Mouse (Mus musculus) embryonic fibroblast, embryonic 13.5 days (primary cell): ENCODE data around the gene Isoc2b. TPM values are rescaled to one million over a fixed set of nuclear protein-coding genes. Genes with fewer than 3 reads are reported as not detected.

Experiments
- H3K27ac ChIP-seq: 2 replicates; pipeline ENCODE4 v1.5.1; 2012; ENCODE audit warnings: low read length, control low read depth, inconsistent platforms; ENCODE audit not compliant: insufficient read depth
- H3K4me1 ChIP-seq: 2 replicates; pipeline ENCODE4 v1.6.1; 2011; ENCODE audit warnings: low read length; ENCODE audit not compliant: control insufficient read depth, insufficient read depth
- H3K4me3 ChIP-seq: 2 replicates; pipeline ENCODE4 v1.5.1; 2011; ENCODE audit warnings: mild to moderate bottlenecking, control low read depth, low read length; ENCODE audit not compliant: insufficient read depth
- CTCF ChIP-seq: IDR thresholded peaks from 2 replicates; pipeline ENCODE4 v1.5.1; 2011; ENCODE audit warnings: mild to moderate bottlenecking, control low read depth, low read length, moderate library complexity, borderline replicate concordance; ENCODE audit not compliant: insufficient read depth
- POLR2A ChIP-seq: IDR thresholded peaks from 2 replicates; pipeline ENCODE4 v1.6.1; 2011; ENCODE audit warnings: low read depth, mild to moderate bottlenecking, control low read depth, low read length, moderate library complexity
- polyA plus RNA-seq: library from polyadenylated mRNA; stranded (reverse); fragments of >200 nt; gene quantifications from 2 replicates; pipeline ENCODE4 v1.2.4, GENCODE M21; 2011; ENCODE audit warnings: low read depth; ENCODE audit not compliant: missing spikeins, insufficient read length

The Isoc2b gene
- polyA plus RNA-seq, 1 experiment, result 13.3 TPM

GRCm38 (mm10) chr7:4856508-4856907 lies 13.6 kb downstream of the Isoc2b start:
- no peak overlapping the region for H3K27ac ChIP-seq
- H3K4me3 ChIP-seq, result no peak overlapping the region
- no peaks in the 10 kb centered on the region for H3K4me1 ChIP-seq
- TF ChIP-seq CTCF (no peak), POLR2A (no peak)

GRCm38 (mm10) chr7:4853613-4854012 lies 16.4 kb downstream of the Isoc2b start:
- Histone ChIP-seq H3K4me1 (no peaks in the 10 kb centered on the region), H3K27ac (no peak overlapping the region), H3K4me3 (no peak overlapping the region)
- no peak for TF ChIP-seq CTCF
- TF ChIP-seq POLR2A, result no peak

GRCm38 (mm10) chr7:4851315-4851688 lies 18.8 kb downstream of the Isoc2b start:
- Histone ChIP-seq H3K4me3 (no peak overlapping the region), H3K27ac (no peak overlapping the region), H3K4me1 (no peaks in the 10 kb centered on the region)
- no peak for TF ChIP-seq CTCF
- TF ChIP-seq POLR2A, result no peak

GRCm38 (mm10) chr7:4850621-4851314 lies 19.3 kb downstream of the Isoc2b start:
- TF ChIP-seq POLR2A, result no peak
- TF ChIP-seq CTCF, result no peak
- no peak overlapping the region for H3K4me3 ChIP-seq
- no peak overlapping the region for H3K27ac ChIP-seq
- H3K4me1 ChIP-seq, result no peaks in the 10 kb centered on the region

- Histone ChIP-seq H3K4me3 (no peak overlapping the region), H3K4me1 (no peaks in the 10 kb centered on the region), H3K27ac (no peak overlapping the region)
- no peak for TF ChIP-seq CTCF
- no peak for TF ChIP-seq POLR2A
Measured at GRCm38 (mm10) chr7:4849372-4849771, 20.7 kb downstream of the Isoc2b start.

DNA sequence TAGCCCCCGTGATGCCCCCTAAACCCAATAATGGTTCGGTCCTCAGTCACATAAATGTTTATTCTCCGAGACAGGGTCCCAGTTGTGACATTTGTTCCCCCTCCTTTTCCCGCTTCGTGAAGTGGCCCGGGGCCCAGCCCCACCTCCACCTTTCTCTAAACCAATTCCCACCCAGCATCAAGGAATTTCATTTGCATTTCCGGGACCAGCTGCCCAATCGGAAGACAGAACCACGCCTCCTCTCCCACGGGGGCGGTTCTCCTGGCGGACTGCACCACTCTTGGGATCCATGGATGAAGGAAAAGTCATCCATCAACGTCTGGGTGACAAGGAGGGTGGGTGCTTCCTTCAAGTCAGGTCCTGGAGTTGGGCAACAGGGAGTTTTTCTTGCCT lies 25.1 kb downstream of the Isoc2b start:
- no peak overlapping the region for H3K27ac ChIP-seq

GRCm38 (mm10) chr7:4844245-4844916 lies 25.7 kb downstream of the Isoc2b start, which contains the start of gene Shisa7:
Shisa7 (minus strand) TSS chr7:4844696.
- Histone ChIP-seq H3K27ac (no peak within 1 kb of the TSS), H3K4me1 (no peaks in the 10 kb centered on the region), H3K4me3 (no peak within 1 kb of the TSS)
- TF ChIP-seq POLR2A (no peak), CTCF (no peak)

More for the DNA sequence above, 25.1 kb downstream of the Isoc2b start:
- Histone ChIP-seq H3K4me1 (no peaks in the 10 kb centered on the region), H3K4me3 (no peak overlapping the region)
- no peak for TF ChIP-seq CTCF
- TF ChIP-seq POLR2A, result no peak

DNA sequence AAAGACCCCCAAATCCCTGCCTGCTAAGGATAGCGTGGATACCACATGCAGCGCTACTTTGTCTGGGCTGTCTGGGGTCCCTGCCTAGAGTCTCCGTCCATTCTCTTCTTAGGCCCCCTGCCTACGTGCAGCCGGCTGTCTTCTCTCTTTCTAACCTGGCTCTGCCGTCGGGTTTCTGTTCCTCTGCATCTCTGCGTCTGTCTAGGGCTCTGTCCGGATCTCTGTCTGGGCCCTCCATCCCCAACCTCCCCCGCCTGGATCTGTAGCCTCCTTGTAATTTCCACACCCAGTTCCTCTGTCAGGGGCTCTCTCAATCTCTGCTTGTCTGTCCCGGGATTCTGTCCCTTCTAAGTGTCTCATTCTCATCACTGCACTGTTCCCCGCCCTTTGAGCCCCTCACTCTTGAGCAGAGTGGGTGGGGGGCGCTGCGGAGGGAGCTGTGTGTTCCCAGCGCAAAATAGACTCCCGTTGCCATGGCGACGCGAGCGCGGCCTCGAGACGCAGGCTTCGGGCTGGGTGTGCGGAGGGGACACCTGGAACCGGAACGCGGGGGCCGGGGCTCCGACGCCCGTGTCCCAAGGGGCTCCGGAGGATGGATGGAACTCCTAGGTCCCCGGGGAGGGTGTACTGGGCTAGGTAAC lies 26.3 kb downstream of the Isoc2b start:
- TF ChIP-seq POLR2A, result no peak
- Histone ChIP-seq H3K4me3 (no peak overlapping the region), H3K4me1 (no peaks in the 10 kb centered on the region), H3K27ac (no peak overlapping the region)

GRCm38 (mm10) chr7:4842634-4843131 lies 27.4 kb downstream of the Isoc2b start:
- H3K4me3 ChIP-seq, result no peak overlapping the region
- TF ChIP-seq POLR2A (no peak), CTCF (no peak)
- no peak overlapping the region for H3K27ac ChIP-seq
- no peaks in the 10 kb centered on the region for H3K4me1 ChIP-seq

GRCm38 (mm10) chr7:4842077-4842476 lies 28.0 kb downstream of the Isoc2b start:
- TF ChIP-seq CTCF (no peak), POLR2A (no peak)
- H3K4me3 ChIP-seq, result no peak overlapping the region
- H3K27ac ChIP-seq, result no peak overlapping the region
- H3K4me1 ChIP-seq, result no peaks in the 10 kb centered on the region
